Mouse (Mus musculus): Measurements from ENCODE around the gene Tbce.
"Not testable (repeated sequence)": the region's sequence is repeated elsewhere in the genome, so short reads cannot be mapped to it uniquely, and the experiment has no call there.

Tbce gene

GRCm38 (mm10) chr13:14034073-14034348, 5.4 kb downstream of the Tbce start:
- no peak for DNase-seq (ENCODE audit: low read depth, low spot score)

- no peak for DNase-seq (ENCODE audit: low read depth, low spot score)
Observed at GRCm38 (mm10) chr13:14033309-14034072, 5.9 kb downstream of the Tbce start.

GRCm38 (mm10) chr13:14026154-14026820, 13.2 kb downstream of the Tbce start:
- no peak for DNase-seq (ENCODE audit: low read depth, low spot score)

- no peak for DNase-seq (ENCODE audit: low read depth, low spot score)
Observed at GRCm38 (mm10) chr13:14025554-14025953, 13.9 kb downstream of the Tbce start.

- DNase-seq (ENCODE audit: low read depth, low spot score): not testable (repeated sequence)
Observed at GRCm38 (mm10) chr13:14021417-14021816, 18.0 kb downstream of the Tbce start.

GRCm38 (mm10) chr13:14018852-14019251, 20.6 kb downstream of the Tbce start:
- DNase-seq (ENCODE audit: low read depth, low spot score): no peak

GRCm38 (mm10) chr13:14018283-14018682, 21.2 kb downstream of the Tbce start:
- no peak for DNase-seq (ENCODE audit: low read depth, low spot score)

- no peak for DNase-seq (ENCODE audit: low read depth, low spot score)
Observed at GRCm38 (mm10) chr13:14015609-14016008, 23.8 kb downstream of the Tbce start.

GRCm38 (mm10) chr13:14014540-14014939, 24.9 kb downstream of the Tbce start:
- no peak for DNase-seq (ENCODE audit: low read depth, low spot score)

GRCm38 (mm10) chr13:14014001-14014400, 25.4 kb downstream of the Tbce start:
- no peak for DNase-seq (ENCODE audit: low read depth, low spot score)

- DNase-seq (ENCODE audit: low read depth, low spot score): no peak
Observed at GRCm38 (mm10) chr13:14011454-14011995, 27.9 kb downstream of the Tbce start.

- no peak for DNase-seq (ENCODE audit: low read depth, low spot score)
Observed at GRCm38 (mm10) chr13:14006056-14006455, 33.4 kb downstream of the Tbce start.

GRCm38 (mm10) chr13:14004999-14005398, 34.4 kb downstream of the Tbce start:
- DNase-seq (ENCODE audit: low read depth, low spot score): no peak

GRCm38 (mm10) chr13:14004086-14004485, 35.4 kb downstream of the Tbce start:
- DNase-seq (ENCODE audit: low read depth, low spot score): no peak

GRCm38 (mm10) chr13:14002706-14003105, 36.7 kb downstream of the Tbce start:
- no peak for DNase-seq (ENCODE audit: low read depth, low spot score)

GRCm38 (mm10) chr13:13997476-13997875, 42.0 kb downstream of the Tbce start:
- no peak for DNase-seq (ENCODE audit: low read depth, low spot score)

- no peak for DNase-seq (ENCODE audit: low read depth, low spot score)
Observed at GRCm38 (mm10) chr13:13995046-13995445, 44.4 kb downstream of the Tbce start.

GRCm38 (mm10) chr13:13993041-13993440, 46.4 kb downstream of the Tbce start:
- DNase-seq (ENCODE audit: low read depth, low spot score): no peak

- no peak for DNase-seq (ENCODE audit: low read depth, low spot score)
Observed at GRCm38 (mm10) chr13:13990391-13990790, 49.0 kb downstream of the Tbce start.

- DNase-seq (ENCODE audit: low read depth, low spot score): no peak
Observed at GRCm38 (mm10) chr13:13989135-13989534, 50.3 kb downstream of the Tbce start.

GRCm38 (mm10) chr13:13983523-13983922, 55.9 kb downstream of the Tbce start:
- DNase-seq (ENCODE audit: low read depth, low spot score): no peak

- not testable (repeated sequence) for DNase-seq (ENCODE audit: low read depth, low spot score)
Observed at GRCm38 (mm10) chr13:13981842-13982241, 57.6 kb downstream of the Tbce start.

GRCm38 (mm10) chr13:13969796-13970195, 69.6 kb downstream of the Tbce start:
- no peak for DNase-seq (ENCODE audit: low read depth, low spot score)
